Mouse (Mus musculus) kidney, adult 2 months (tissue): ENCODE results near the gene Rnasel. TPM values are rescaled to one million over a fixed set of nuclear protein-coding genes. Genes with fewer than 3 reads are reported as not detected.

Source experiments
- DNase-seq: peaks from one replicate; pipeline ENCODE4 v3.0.0; 2021
- H3K27ac ChIP-seq: fragments of 200-500 bp; 2 replicates; pipeline ENCODE4 v1.5.1; 2012; ENCODE audit warnings: low read depth, low read length, control low read depth, inconsistent platforms; ENCODE audit not compliant: insufficient read depth
- H3K27me3 ChIP-seq: fragments of 200-500 bp; replicated peaks from 2 replicates; pipeline ENCODE4 v1.6.1; 2012; ENCODE audit warnings: mild to moderate bottlenecking, moderate library complexity, low read length, inconsistent platforms; ENCODE audit not compliant: control insufficient read depth, insufficient read depth
- H3K36me3 ChIP-seq: fragments of 200-500 bp; 2 replicates; pipeline ENCODE4 v1.6.1; 2012; ENCODE audit warnings: mild to moderate bottlenecking, moderate library complexity, low read length, inconsistent platforms; ENCODE audit not compliant: control insufficient read depth, insufficient read depth
- H3K4me1 ChIP-seq: fragments of 200-500 bp; 2 replicates; pipeline ENCODE4 v1.6.1; 2011; ENCODE audit warnings: low read length; ENCODE audit not compliant: control insufficient read depth, insufficient read depth
- H3K4me3 ChIP-seq: fragments of 200-500 bp; 2 replicates; pipeline ENCODE4 v1.5.1; 2011; ENCODE audit warnings: mild to moderate bottlenecking, low read depth, low read length, control low read depth; ENCODE audit not compliant: insufficient read depth
- CTCF ChIP-seq: fragments of 200-500 bp; conservative IDR thresholded peaks from 2 replicates; pipeline ENCODE4 v1.5.1; 2011; ENCODE audit warnings: low read depth, mild to moderate bottlenecking, control low read depth, low read length, moderate library complexity, mixed read lengths; ENCODE audit not compliant: insufficient read depth, insufficient read length
- POLR2A ChIP-seq: fragments of 200-500 bp; IDR thresholded peaks from one replicate; pipeline ENCODE4 v1.6.1; 2011; ENCODE audit warnings: low read depth, low read length, control low read depth
- WGBS: fragments of 180-500 bp; shearing (Covaris S2); methylation state at CpG from one replicate; pipeline ENCODE4 v1.1.7; 2018; 5-methylcytosine and 5-hydroxymethylcytosine counted together
- polyA plus RNA-seq: library from polyadenylated mRNA; depleted of rRNA; stranded (reverse); fragments of >200 nt; gene quantifications from 2 replicates; pipeline ENCODE4 v1.2.3, GENCODE M21; 2012

Gene Rnasel
- polyA plus RNA-seq, 1 experiment = 3.4 TPM

DNA sequence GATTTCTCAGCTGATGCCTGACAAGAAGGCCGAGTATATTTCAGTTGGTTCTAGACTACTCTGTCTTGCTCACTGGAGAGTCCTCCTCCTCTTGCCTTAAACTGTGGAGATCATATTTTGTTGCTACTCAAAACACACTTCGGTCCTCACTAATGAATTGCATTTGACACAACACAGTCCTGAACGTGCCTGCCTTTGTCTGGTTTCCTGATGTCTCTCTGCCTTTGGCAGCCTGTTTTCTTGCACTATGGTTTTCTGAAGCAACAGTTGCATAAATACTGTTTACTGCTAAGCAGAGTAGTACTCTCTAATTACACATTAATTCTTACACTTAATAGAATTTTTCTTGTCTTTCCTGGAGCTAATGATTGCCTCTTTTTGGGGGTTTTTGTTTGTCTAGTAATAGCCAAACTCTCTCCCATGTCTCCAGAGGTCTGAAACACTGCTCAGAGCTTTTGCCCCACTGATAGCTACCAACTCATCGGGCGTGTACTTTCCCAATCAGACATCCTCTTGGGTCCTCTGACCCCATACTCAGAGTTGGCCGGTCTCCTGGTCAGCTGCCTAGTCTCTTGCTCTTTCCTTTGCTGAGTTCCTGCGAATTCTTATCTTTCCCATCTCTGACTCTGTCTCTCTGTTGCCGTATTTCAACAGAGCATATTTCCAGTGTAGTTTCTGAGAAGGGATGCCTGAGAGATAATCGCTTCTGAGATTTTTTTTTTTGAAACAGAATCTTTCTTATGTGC is 27.5 kb upstream of the Rnasel start:
- no peak for TF ChIP-seq CTCF
- no peak for TF ChIP-seq POLR2A
- H3K27ac ChIP-seq = no peak overlapping the region
- 62% methylated on average over 9 of the region's 9 CpGs for WGBS
- no peak for DNase-seq
- H3K27me3 ChIP-seq = no peaks in the 10 kb centered on the region
- H3K4me3 ChIP-seq = no peak overlapping the region
- no peaks in the 10 kb centered on the region for H3K4me1 ChIP-seq
- H3K36me3 ChIP-seq = no peaks in the 10 kb centered on the region

- 50% methylated on average over 9 of the region's 9 CpGs for WGBS
- H3K4me3 ChIP-seq = no peak overlapping the region
- H3K27ac ChIP-seq = no peak overlapping the region
- no peaks in the 10 kb centered on the region for H3K27me3 ChIP-seq
- TF ChIP-seq CTCF = no peak
- TF ChIP-seq POLR2A = no peak
- no peak for DNase-seq
- H3K4me1 ChIP-seq = no peaks in the 10 kb centered on the region
- H3K36me3 ChIP-seq = no peaks in the 10 kb centered on the region
These were observed 25.8 kb upstream of the Rnasel start for GRCm38 (mm10) chr1:153723426-153723825.

- WGBS = 89% methylated on average over 16 of the region's 16 CpGs
- no peak for TF ChIP-seq POLR2A
- TF ChIP-seq CTCF = no peak
- H3K27me3 ChIP-seq = no peaks in the 10 kb centered on the region
- no peak overlapping the region for H3K27ac ChIP-seq
- no peak overlapping the region for H3K4me3 ChIP-seq
- no peak for DNase-seq
- no peaks in the 10 kb centered on the region for H3K36me3 ChIP-seq
- H3K4me1 ChIP-seq = no peaks in the 10 kb centered on the region
These were observed 22.6 kb upstream of the Rnasel start for GRCm38 (mm10) chr1:153726636-153727035.

GRCm38 (mm10) chr1:153729806-153730205 is 19.4 kb upstream of the Rnasel start:
- H3K4me3 ChIP-seq = no peak overlapping the region
- no peaks in the 10 kb centered on the region for H3K27me3 ChIP-seq
- 59% methylated on average over 2 of the region's 2 CpGs for WGBS
- H3K36me3 ChIP-seq = no peaks in the 10 kb centered on the region
- TF ChIP-seq POLR2A (no peak), CTCF (no peak)
- no peak for DNase-seq
- no peak overlapping the region for H3K27ac ChIP-seq
- H3K4me1 ChIP-seq = no peaks in the 10 kb centered on the region

GRCm38 (mm10) chr1:153730671-153731070 is 18.6 kb upstream of the Rnasel start:
- TF ChIP-seq CTCF (no peak), POLR2A (no peak)
- no peak overlapping the region for H3K27ac ChIP-seq
- no peaks in the 10 kb centered on the region for H3K36me3 ChIP-seq
- peak; percentile 69 for DNase-seq
- no peak overlapping the region for H3K4me3 ChIP-seq
- no peaks in the 10 kb centered on the region for H3K4me1 ChIP-seq
- H3K27me3 ChIP-seq = no peaks in the 10 kb centered on the region
- 56% methylated on average over 3 of the region's 3 CpGs for WGBS

GRCm38 (mm10) chr1:153733181-153733580 is 16.0 kb upstream of the Rnasel start:
- Histone ChIP-seq H3K4me3 (no peak overlapping the region), H3K4me1 (no peaks in the 10 kb centered on the region), H3K36me3 (no peaks in the 10 kb centered on the region), H3K27me3 (no peaks in the 10 kb centered on the region), H3K27ac (no peak overlapping the region)
- TF ChIP-seq POLR2A (no peak), CTCF (no peak)
- WGBS = 79% methylated on average over 9 of the region's 9 CpGs
- DNase-seq = no peak

DNA sequence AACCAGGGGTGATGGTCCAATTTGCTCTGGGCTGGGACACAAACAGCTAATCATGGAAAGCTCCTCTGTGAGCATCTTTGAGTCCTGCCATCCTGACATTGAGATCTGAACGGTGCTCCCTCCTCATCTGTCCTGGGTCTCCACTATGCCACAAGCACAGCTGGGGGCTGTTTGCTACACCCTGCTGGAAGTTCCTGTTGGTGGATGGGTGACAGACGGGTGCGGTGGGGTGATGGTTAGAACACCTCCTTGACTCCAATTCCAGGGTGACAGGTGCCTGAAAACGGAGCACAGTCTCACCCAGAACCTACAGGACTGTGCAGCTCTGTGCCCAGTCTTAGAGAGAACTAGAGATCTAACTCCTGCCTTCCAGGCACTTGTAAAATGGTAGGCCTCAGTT is 14.4 kb upstream of the Rnasel start:
- no peak for DNase-seq
- no peak for TF ChIP-seq CTCF
- no peak for TF ChIP-seq POLR2A
- Histone ChIP-seq H3K36me3 (no peaks in the 10 kb centered on the region), H3K27ac (no peak overlapping the region), H3K4me3 (no peak overlapping the region), H3K27me3 (no peaks in the 10 kb centered on the region), H3K4me1 (no peaks in the 10 kb centered on the region)
- 87% methylated on average over 4 of the region's 4 CpGs for WGBS
